Mouse (Mus musculus) G1E (cell line): ENCODE measurements at regions not wholly inside any gene's neighbourhood (a gene's known extent, or its start where the extent isn't known, plus 50 kb on each side); places are given as distances from the start of the nearest gene placed in this dataset.

Source experiments
- CTCF ChIP-seq: IDR thresholded peaks from 2 replicates; pipeline ENCODE4 v1.5.1; 2012; ENCODE audit warnings: low read depth, low read length, inconsistent platforms, mixed read lengths
- GATA1 ChIP-seq: IDR thresholded peaks from 2 replicates; pipeline ENCODE4 v1.6.1; 2012; ENCODE audit warnings: borderline replicate concordance, low read length, inconsistent platforms, mixed read lengths
- POLR2AphosphoS5 ChIP-seq: IDR thresholded peaks from 2 replicates; pipeline ENCODE4 v1.6.1; 2012; ENCODE audit warnings: low read depth, low read length, inconsistent platforms; ENCODE audit not compliant: insufficient replicate concordance
- TAL1 ChIP-seq: conservative IDR thresholded peaks from 2 replicates; pipeline ENCODE4 v1.6.1; 2012; ENCODE audit warnings: low read depth, low read length, inconsistent platforms, mixed read lengths

DNA sequence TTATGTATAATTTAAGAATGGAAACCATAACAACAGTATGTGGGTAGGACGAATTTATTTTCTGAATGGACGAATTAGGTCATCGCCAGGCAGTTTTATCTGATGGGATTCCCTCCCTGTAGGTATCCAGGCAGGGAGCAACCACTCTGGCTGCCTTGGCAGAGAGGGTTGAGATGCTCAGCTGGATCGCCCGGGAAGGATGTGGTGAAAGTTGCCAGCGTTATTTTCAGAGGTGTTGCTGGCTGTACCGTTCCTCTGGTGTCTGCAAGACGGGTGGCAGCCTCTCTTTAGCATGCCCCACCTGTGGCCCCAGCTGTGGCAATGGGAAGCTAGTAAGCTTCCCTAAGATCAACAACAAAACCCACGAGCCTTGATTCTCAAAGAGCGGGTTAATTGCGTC lies 105.9 kb downstream of the Zfp281 start:
- TF ChIP-seq CTCF (no peak), GATA1 (no peak), TAL1 (no peak), POLR2AphosphoS5 (no peak)
